Mouse (Mus musculus) intestine, postnatal 0 days (tissue): Measurements from ENCODE around the gene Apopt1. TPM values are rescaled to one million over a fixed set of nuclear protein-coding genes. Genes with fewer than 3 reads are reported as not detected.

ENCODE experiments used
- ATAC-seq: fragments of 200-750 bp; cut with Nextera tagmentation; 2 replicates; pipeline ENCODE4 v1.8.0; 2017; ENCODE audit warnings: mild to moderate bottlenecking, moderate TSS enrichment, moderate library complexity
- H3K27ac ChIP-seq: fragments of 300-500 bp; sonication (generic); 2 replicates; pipeline ENCODE4 v1.5.1; 2014; ENCODE audit warnings: mild to moderate bottlenecking, low read depth, low read length, moderate library complexity
- H3K27me3 ChIP-seq: fragments of 300-500 bp; sonication (generic); replicated peaks from 2 replicates; pipeline ENCODE4 v1.6.1; 2014; ENCODE audit warnings: low read length, mixed read lengths; ENCODE audit not compliant: control insufficient read depth, insufficient read depth
- H3K36me3 ChIP-seq: fragments of 300-500 bp; sonication (generic); 2 replicates; pipeline ENCODE4 v1.6.1; 2014; ENCODE audit warnings: mild to moderate bottlenecking, moderate library complexity; ENCODE audit not compliant: control insufficient read depth, insufficient read depth
- H3K4me1 ChIP-seq: fragments of 300-500 bp; sonication (generic); replicated peaks from 2 replicates; pipeline ENCODE4 v1.6.1; 2014; ENCODE audit warnings: antibody characterized with exemption, low read length, mixed read lengths; ENCODE audit not compliant: control insufficient read depth, insufficient read depth
- H3K4me2 ChIP-seq: fragments of 300-500 bp; sonication (generic); replicated peaks from 2 replicates; pipeline ENCODE4 v1.6.1; 2014; ENCODE audit warnings: low read depth, mild to moderate bottlenecking, moderate library complexity
- H3K4me3 ChIP-seq: fragments of 300-500 bp; sonication (generic); 2 replicates; pipeline ENCODE4 v1.5.1; 2014; ENCODE audit warnings: low read depth, low read length
- H3K9ac ChIP-seq: fragments of 300-500 bp; sonication (generic); 2 replicates; pipeline ENCODE4 v1.6.1; 2014; ENCODE audit warnings: mild to moderate bottlenecking, low read depth, low read length
- H3K9me3 ChIP-seq: fragments of 300-500 bp; sonication (generic); 2 replicates; pipeline ENCODE4 v1.6.1; 2016; ENCODE audit warnings: mixed run types; ENCODE audit not compliant: control insufficient read depth
- CTCF ChIP-seq: sonication (generic); IDR thresholded peaks from 2 replicates; pipeline ENCODE4 v1.5.1; 2016; ENCODE audit warnings: low read depth, mild to moderate bottlenecking, control low read depth, antibody characterized with exemption, moderate library complexity
- WGBS: fragments of 180-500 bp; shearing (Covaris S2); extraction: QIAGEN DNeasy Blood & Tissue Kit; methylation state at CpG from one replicate; pipeline ENCODE4 v1.1.7; 2014; 5-methylcytosine and 5-hydroxymethylcytosine counted together
- polyA plus RNA-seq: library from polyadenylated mRNA; unstranded; fragments of >200 nt; fragmentation: Nextera tagmentation; extraction: Ambion mirVana; gene quantifications from 2 replicates; pipeline ENCODE4 v1.2.1, GENCODE M21; 2015

Gene Apopt1
- polyA plus RNA-seq, 1 experiment from 2014 or later: 44.8 TPM

DNA sequence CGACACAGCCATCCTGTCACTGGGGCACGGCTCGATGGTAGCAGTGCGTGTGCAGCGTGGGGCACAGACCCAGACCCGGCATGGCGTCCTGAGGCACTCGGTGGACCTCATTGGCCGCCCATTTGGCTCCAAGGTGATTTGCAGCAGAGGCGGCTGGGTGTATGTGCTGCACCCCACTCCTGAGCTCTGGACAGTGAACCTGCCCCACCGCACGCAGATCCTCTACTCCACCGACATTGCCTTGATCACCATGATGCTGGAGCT, 34.5 kb upstream of the Apopt1 start:
- Histone ChIP-seq H3K4me3 (peak overlapping the region; percentile 84), H3K36me3 (peaks cover 18% of the 10 kb centered on the region; the same call in 1 of the 2 replicates), H3K4me1 (peaks cover 20% of the 10 kb centered on the region), H3K4me2 (peak overlapping the region; percentile 92), H3K9ac (peak overlapping the region; percentile 59; the same call in 1 of the 2 replicates), H3K27ac (no peak overlapping the region), H3K9me3 (no peaks in the 10 kb centered on the region), H3K27me3 (no peaks in the 10 kb centered on the region)
- no peak for TF ChIP-seq CTCF
- 5% methylated on average over 13 of the region's 13 CpGs for WGBS
- ATAC-seq: no peak

- no peak for ATAC-seq
- Histone ChIP-seq H3K9me3 (no peaks in the 10 kb centered on the region), H3K4me1 (peaks cover 20% of the 10 kb centered on the region), H3K27ac (no peak overlapping the region), H3K36me3 (peaks cover 18% of the 10 kb centered on the region; the same call in 1 of the 2 replicates), H3K4me2 (peak overlapping the region; percentile 92), H3K4me3 (peak overlapping the region; percentile 84), H3K9ac (peak overlapping the region; percentile 59; the same call in 1 of the 2 replicates), H3K27me3 (no peaks in the 10 kb centered on the region)
- 33% methylated on average over 7 of the region's 7 CpGs for WGBS
- no peak for TF ChIP-seq CTCF
Observed at GRCm38 (mm10) chr12:111678997-111679396, 34.1 kb upstream of the Apopt1 start.

- 86% methylated on average over 13 of the region's 13 CpGs for WGBS
Observed at GRCm38 (mm10) chr12:111680661-111681060, 32.4 kb upstream of the Apopt1 start.

DNA sequence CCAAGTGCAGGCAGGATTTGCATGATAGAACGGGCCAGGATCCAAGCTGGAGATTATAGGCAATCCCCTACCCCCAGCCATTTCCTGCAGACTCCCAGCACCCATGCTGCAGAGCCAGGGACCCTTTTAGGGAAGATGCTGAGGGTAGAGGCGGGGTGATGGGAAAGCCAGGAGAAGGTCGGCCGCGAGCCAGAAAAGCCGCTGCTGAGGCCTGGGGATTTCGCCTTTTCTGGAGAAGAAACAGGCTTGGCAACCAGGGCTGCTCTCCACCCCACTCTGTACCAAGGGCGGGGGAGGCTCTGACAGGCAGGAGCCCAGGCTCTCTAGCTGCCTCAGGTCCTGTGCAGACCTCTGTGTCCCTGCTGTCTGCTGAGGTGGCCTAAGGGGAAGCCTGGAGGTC, 31.8 kb upstream of the Apopt1 start:
- H3K4me3 ChIP-seq: no peak overlapping the region
- no peak for ATAC-seq
- no peaks in the 10 kb centered on the region for H3K27me3 ChIP-seq
- WGBS: 67% methylated on average over 8 of the region's 8 CpGs
- no peak for TF ChIP-seq CTCF
- H3K9ac ChIP-seq: no peak overlapping the region
- H3K27ac ChIP-seq: 0 out of 2 replicates have a peak overlapping the region, but pooled peaks have one; percentile 58
- peaks cover 18% of the 10 kb centered on the region; the same call in 1 of the 2 replicates for H3K36me3 ChIP-seq
- H3K4me1 ChIP-seq: peaks cover 20% of the 10 kb centered on the region
- H3K4me2 ChIP-seq: no peak overlapping the region
- no peaks in the 10 kb centered on the region for H3K9me3 ChIP-seq

More at GRCm38 (mm10) chr12:111680661-111681060, 32.4 kb upstream of the Apopt1 start:
- Histone ChIP-seq H3K4me2 (no peak overlapping the region), H3K4me3 (no peak overlapping the region), H3K9me3 (no peaks in the 10 kb centered on the region), H3K27ac (peak overlapping the region; percentile 28; the same call in 1 of the 2 replicates), H3K4me1 (peaks cover 20% of the 10 kb centered on the region), H3K36me3 (peaks cover 18% of the 10 kb centered on the region; the same call in 1 of the 2 replicates), H3K9ac (no peak overlapping the region), H3K27me3 (no peaks in the 10 kb centered on the region)
- no peak for ATAC-seq
- no peak for TF ChIP-seq CTCF

GRCm38 (mm10) chr12:111682003-111682402, 31.1 kb upstream of the Apopt1 start:
- Histone ChIP-seq H3K36me3 (peaks cover 18% of the 10 kb centered on the region; the same call in 1 of the 2 replicates), H3K4me3 (no peak overlapping the region), H3K9ac (no peak overlapping the region), H3K27me3 (no peaks in the 10 kb centered on the region), H3K9me3 (no peaks in the 10 kb centered on the region), H3K4me2 (no peak overlapping the region), H3K4me1 (peaks cover 18% of the 10 kb centered on the region), H3K27ac (peak overlapping the region; percentile 58; the same call in 1 of the 2 replicates)
- TF ChIP-seq CTCF: no peak
- no peak for ATAC-seq
- WGBS: 63% methylated on average over 5 of the region's 5 CpGs

DNA sequence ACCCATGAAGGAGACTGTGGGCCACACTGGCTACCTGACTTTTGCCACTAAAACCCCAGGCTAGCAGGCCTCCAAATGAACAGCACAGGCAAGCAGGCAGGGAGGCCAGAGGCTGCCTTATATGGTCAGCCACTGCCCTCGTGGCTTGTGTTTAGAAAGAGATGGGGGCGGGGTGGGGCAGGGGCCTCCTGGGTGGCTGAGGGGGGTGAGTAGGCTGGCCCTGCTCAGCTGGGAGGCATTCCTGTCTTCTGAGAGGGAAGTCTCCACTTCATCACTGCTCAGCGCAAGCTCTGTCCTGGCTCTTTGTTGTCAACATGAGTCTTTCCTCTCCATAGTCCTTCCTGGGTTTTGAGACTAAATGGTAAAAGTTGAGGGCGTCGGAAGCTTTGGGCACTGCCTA, 30.3 kb upstream of the Apopt1 start:
- no peak overlapping the region for H3K9ac ChIP-seq
- 44% methylated on average over 5 of the region's 5 CpGs for WGBS
- H3K4me3 ChIP-seq: no peak overlapping the region
- H3K4me1 ChIP-seq: peaks cover 20% of the 10 kb centered on the region; the same call in 1 of the 2 replicates
- TF ChIP-seq CTCF: no peak
- H3K27ac ChIP-seq: peak overlapping the region; percentile 58
- ATAC-seq: no peak
- no peak overlapping the region for H3K4me2 ChIP-seq
- H3K9me3 ChIP-seq: no peaks in the 10 kb centered on the region
- H3K36me3 ChIP-seq: peaks cover 18% of the 10 kb centered on the region; the same call in 1 of the 2 replicates
- H3K27me3 ChIP-seq: no peaks in the 10 kb centered on the region
